Mouse (Mus musculus) testis, adult 2 months (tissue): ENCODE data around the gene Nr5a1.

Source experiments
- CTCF ChIP-seq: fragments of 200-500 bp; IDR thresholded peaks from 2 replicates; pipeline ENCODE4 v1.5.1; 2012; ENCODE audit warnings: low read depth, mild to moderate bottlenecking, inconsistent platforms, low read length, moderate library complexity; ENCODE audit not compliant: control insufficient read depth, insufficient read depth, insufficient replicate concordance
- POLR2A ChIP-seq: fragments of 200-500 bp; IDR thresholded peaks from 2 replicates; pipeline ENCODE4 v1.6.1; 2012; ENCODE audit warnings: low read depth, mild to moderate bottlenecking, inconsistent platforms, low read length, moderate library complexity; ENCODE audit not compliant: control insufficient read depth

- no peak for TF ChIP-seq CTCF
- TF ChIP-seq POLR2A, result no peak
These were observed 5.0 kb upstream of the Nr5a1 start for GRCm38 (mm10) chr2:38719354-38719753.
